Mouse (Mus musculus) erythroid progenitor cell, adult 5-6 weeks (primary cell): Measurements from ENCODE around the gene Ttyh1. TPM values are rescaled to one million over a fixed set of nuclear protein-coding genes. Genes with fewer than 3 reads are reported as not detected.

Source experiments
- ATAC-seq: replicated peaks from 2 replicates; pipeline ENCODE4 v1.8.0; 2016; ENCODE audit warnings: moderate number of reproducible peaks, mild to moderate bottlenecking, moderate TSS enrichment, inconsistent platforms; ENCODE audit not compliant: poor library complexity, low FRiP score, severe bottlenecking
- total RNA-seq, 2 experiments: library from RNA; stranded (forward) in 1 of 2; stranded (reverse) in 1 of 2; fragments of 150-400 nt in 1 of 2; fragments of 186-747, 209-891 nt in 1 of 2; gene quantifications; 2 replicates each; pipeline versions ENCODE4 v1.2.3 to v1.2.4; 2015 to 2017; ENCODE audit warnings: low replicate concordance in 2 of 2

The Ttyh1 gene
- total RNA-seq (2015; ENCODE audit: low replicate concordance) = not detected in 2 replicates
- under 0.01 TPM in 1 of 2 replicates, not detected in the other for total RNA-seq (2017; ENCODE audit: low replicate concordance)

- no peak for ATAC-seq
Observed at GRCm38 (mm10) chr7:4119344-4119902, at the start of gene Ttyh1. Gene Ttyh1, plus strand, starts transcription at chr7:4119408.

DNA sequence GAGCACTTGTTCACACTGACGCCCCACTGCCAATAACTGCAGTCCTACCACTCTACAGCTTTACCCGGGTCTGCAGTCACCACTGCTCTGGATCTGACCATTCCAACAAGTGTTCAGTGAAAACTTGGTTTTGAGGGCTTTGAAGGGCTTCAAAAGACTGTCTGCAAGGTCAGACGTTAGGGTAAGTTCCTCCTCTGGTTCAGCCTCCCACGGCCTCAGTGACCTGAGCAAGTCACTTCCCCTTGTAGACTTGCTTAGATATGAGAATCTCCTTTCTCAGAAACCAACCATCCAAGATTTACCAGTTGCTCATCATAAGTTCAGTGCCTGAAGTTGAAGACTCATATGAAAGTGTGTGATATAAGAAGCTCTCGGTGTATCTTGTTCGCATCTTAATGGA is 48.1 kb upstream of the Ttyh1 start:
- ATAC-seq = no peak

GRCm38 (mm10) chr7:4073144-4073543 is 46.1 kb upstream of the Ttyh1 start:
- no peak for ATAC-seq

- no peak for ATAC-seq
Observed at GRCm38 (mm10) chr7:4079511-4079910, 39.7 kb upstream of the Ttyh1 start.

- ATAC-seq = no peak
Observed at GRCm38 (mm10) chr7:4080552-4080951, 38.7 kb upstream of the Ttyh1 start.

DNA sequence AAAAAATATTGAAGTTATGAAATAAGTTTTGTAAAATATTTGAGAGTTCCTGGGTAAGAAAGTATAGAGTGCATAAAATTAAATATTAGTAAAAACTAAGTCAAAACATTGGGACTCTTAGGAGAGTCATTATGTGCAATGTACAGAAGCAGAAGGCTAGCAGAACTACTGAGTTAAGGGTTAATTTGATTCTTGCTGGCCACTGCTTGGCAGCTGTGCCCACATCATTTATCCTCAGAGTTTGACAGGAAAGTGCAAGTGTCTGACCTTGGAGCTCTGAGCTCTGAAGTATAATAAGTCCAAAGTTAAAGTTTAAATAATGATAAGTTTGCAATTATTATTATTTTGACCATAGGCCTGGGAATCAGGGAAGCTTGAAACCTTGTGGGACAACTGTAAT is 37.5 kb upstream of the Ttyh1 start:
- ATAC-seq = no peak

DNA sequence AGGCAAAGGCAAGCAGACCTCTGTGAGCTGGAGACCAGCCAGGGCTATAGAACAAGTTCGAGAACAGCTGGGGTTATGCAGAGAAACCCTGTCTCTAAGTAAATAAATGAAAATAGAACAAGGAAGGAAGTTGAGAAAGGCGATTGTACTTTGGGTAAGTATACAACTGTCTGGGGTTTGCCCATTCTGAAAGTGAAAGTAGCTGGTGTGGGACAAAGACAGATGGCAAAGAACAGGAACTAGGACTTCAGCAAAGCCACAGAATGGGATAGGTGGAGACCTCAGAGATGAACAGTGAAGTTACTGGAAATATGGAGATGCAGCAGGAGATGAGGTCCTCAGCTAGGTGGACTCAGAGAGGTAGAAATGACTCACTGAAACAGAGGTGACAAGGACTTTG is 36.4 kb upstream of the Ttyh1 start:
- ATAC-seq = peak; percentile 49; the same call in 1 of the 2 replicates

DNA sequence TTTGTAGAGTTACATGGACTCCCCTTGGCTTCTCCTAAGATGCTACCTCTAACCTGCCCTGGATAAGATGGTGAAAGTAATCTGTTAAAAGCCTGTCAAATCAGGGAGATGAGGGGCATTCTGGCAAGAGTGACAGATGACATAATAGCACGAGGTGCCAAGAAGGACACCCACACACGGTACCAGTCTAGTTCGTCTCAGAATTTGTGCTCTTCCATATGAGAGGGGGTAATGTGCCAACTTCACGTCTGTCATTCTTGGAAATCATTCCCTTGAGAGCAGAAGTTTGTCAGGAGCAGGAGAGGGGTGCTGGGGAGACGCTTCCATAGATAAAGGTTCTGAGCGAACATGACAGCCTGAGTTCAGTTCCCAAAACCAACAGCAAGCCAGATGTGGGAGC is 35.0 kb upstream of the Ttyh1 start:
- ATAC-seq = no peak

- ATAC-seq = no peak
Observed at GRCm38 (mm10) chr7:4085562-4085961, 33.6 kb upstream of the Ttyh1 start.

DNA sequence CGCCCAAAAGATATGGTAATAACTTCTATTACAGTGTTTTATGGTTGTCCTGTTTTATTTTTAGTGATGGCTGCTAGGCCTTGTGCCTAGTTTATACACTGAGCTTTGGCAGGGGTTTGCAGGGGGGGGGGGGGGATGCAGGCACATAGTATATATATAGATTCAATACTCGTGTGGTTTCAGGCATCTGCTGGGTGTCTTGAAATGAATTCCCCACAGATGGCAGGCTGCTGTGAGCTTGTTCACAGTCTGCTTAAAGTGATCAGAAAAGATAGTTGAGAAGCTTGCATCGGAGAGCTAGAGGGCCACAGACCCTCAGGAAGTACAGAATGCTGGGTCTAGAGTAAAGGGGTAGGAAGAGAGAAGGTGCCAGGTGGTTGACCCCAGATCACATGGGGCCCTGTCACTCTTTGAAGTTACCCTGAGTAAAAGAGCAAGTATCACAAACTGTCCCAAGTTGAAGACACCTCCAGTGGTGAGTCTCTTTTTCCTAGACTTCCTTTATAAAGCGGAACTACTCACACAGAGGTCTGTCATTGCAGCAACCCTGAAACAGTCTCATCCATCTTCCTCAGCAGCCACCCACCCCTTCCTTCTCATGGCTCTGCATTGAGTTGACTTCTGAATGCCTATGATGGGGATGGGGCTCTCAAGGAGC is 31.8 kb upstream of the Ttyh1 start:
- ATAC-seq = no peak

DNA sequence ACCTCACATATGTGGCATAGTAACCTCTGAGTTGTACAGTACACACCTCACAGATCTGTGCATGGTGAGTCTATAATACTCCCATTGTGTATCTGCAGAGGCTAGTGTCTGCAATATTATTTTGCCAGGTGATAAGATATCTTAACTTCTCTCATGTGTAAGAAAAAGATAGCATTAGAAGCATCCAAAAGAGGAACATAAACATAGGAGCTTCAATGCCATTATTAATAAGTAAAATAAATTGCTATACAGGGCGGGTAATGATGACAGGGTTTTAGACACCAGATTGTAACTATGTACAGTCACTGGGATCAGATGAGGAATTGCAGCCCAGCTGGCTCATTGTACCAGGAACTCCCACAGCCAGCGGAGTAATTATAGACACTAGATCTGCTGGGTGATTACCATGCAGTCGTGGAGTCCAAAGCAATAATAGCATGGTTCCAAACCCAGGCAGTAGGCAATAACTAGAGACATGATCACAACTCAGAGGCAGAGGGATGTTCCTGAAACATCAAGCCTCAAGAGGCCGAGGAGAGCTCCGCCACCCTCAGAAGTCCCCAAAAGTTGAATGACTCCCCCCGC is 31.2 kb upstream of the Ttyh1 start:
- ATAC-seq = no peak

GRCm38 (mm10) chr7:4088679-4089078 is 30.5 kb upstream of the Ttyh1 start:
- ATAC-seq = no peak

DNA sequence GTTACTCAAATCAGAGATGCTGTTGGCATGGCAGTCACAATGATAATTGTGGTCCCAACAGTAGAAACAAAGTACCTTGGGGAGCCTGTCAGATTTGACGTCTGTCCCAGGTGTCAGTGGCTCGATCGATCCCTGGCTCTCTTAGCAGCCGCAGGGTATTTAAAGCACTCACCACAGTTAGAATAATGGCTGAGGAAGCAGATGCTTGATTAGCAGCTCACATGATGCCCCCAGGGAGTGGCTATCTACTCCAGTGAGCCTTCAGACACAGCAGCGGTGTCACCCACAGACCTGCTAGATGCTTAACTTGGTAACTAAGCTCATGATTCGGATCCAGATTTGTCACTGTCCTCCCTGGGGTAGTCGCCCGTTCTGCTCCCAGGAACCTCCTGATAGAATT is 28.0 kb upstream of the Ttyh1 start:
- ATAC-seq = no peak

- ATAC-seq = no peak
Observed at GRCm38 (mm10) chr7:4098301-4098700, 20.9 kb upstream of the Ttyh1 start.

GRCm38 (mm10) chr7:4098832-4099231 is 20.4 kb upstream of the Ttyh1 start:
- no peak for ATAC-seq

DNA sequence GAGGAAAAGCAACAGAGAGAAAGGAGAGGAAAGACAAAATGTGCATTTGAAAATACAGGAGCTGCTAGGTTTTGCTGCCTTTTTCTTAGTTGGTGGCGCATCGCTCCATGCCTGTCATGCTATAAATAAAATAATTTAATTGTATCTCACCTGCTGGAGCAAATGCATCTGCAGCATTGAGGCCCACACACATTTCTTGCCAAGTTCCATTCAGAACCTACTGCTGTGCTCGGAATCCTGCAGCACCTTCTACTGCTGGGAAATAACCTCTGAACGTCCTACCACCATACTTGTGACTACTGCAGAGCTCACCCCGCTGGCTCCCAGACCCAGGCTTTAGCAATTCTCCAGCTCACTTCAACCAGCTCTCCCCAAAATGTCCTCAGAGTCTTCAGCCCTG is 18.1 kb upstream of the Ttyh1 start:
- no peak for ATAC-seq

GRCm38 (mm10) chr7:4103411-4103810 is 15.8 kb upstream of the Ttyh1 start:
- ATAC-seq = 0 out of 2 replicates have a peak, but pooled peaks have one; percentile 34

DNA sequence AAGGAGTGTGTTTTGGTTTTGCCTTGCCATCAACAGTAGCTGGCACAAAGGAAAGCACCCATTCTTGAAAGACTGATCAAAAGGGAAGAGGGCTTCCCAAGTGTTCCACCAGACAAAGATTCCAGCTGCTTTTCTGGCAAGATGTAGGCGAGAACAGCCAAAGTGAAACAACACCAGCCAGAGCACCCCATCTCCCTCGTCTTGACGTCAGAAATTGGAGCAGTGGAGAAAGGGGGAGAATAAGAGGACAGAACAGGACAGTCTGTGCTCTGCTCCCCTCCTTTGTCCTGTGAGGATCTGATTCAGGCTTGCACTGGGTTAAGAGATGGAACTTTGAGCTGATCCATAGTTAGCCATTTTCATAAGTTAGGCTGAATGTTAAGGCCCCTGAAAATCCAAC is 7.4 kb upstream of the Ttyh1 start:
- ATAC-seq = no peak

- no peak for ATAC-seq
Observed at GRCm38 (mm10) chr7:4117050-4117814, 2.0 kb upstream of the Ttyh1 start.
